Mouse (Mus musculus): ENCODE data around the gene Ccdc34.

Gene Ccdc34

GRCm38 (mm10) chr2:110179669-110180315 is 162.2 kb downstream of the Ccdc34 start:
- peak in 1 of 2 experiments; percentile 40 for DNase-seq (ENCODE audit: low spot score in 2 of 2)

DNA sequence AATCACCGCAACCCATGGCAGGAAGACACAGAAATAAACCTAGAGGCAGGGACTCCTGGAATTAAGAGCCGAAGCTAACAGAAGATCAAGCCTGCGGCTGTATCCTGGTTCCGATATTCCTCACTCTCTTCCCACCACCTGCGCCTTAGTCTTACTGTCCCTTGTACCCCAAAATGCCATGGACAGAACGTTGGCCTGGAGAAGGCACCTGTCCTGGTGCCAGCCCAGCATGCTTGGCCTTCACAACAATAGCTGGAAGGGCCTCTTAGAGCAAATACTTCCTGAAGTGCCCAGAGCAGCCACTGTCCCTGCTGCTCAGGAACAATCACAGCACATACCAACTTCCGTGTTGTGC is 162.7 kb downstream of the Ccdc34 start:
- DNase-seq (ENCODE audit: low spot score in 2 of 2): peak in 1 of 2 experiments; percentile 16

DNA sequence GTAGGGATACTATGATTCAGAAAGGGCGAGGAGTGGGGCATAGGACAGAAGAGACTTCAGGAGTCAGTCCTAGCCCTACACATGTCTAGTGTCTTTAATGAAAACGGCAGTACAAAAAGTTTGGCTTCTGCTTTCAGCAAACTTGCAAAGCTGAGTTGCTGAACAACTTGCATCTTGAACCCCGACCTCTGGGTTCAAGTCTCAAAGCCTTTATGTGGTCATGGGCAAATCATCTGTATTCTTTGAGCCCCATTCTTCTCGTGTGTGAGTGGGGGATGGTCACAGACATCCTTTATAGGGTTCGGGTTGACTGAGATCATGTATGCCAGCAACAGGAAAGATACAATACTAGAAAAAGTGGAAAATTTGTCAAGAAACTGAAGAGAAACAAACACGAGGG is 164.0 kb downstream of the Ccdc34 start:
- no peak for DNase-seq (ENCODE audit: low spot score in 2 of 2)

GRCm38 (mm10) chr2:110182248-110182647 is 164.6 kb downstream of the Ccdc34 start:
- DNase-seq (ENCODE audit: low spot score in 2 of 2): peak in 1 of 2 experiments; percentile 47

DNA sequence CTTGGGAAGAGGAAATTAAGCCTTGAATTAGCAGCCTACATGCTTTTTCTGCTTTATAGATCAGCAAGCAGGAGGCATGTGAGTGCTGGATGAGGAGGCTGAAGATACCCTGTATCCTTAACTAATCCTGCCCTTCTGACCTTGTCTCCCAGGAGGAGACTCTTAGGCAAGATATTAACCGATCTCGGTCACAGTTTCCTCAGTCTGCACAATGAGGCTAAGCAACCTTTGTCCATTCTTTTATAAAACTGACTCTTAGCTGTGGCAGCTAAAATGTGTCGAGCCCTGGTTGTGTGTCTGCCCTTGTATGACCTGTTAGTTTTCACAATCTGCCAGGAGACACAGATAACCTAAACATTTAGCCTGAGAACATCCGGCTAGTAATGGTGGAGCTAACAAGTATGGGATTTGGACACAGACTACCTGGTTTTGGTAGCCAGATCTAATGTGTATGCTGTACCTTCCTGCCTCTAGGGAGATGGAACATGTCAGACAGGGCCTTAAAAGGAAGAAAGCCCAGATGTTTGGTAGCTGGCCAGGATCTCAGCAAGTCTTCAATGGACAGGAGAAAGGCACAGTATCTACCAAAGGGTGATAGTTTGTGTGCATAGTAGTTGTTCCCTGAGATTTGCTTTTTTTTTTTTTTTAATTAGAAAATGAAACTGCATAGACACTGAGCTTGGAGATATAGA is 165.3 kb downstream of the Ccdc34 start:
- DNase-seq (ENCODE audit: low spot score in 2 of 2): no peak

GRCm38 (mm10) chr2:110184071-110184470 is 166.5 kb downstream of the Ccdc34 start:
- no peak for DNase-seq (ENCODE audit: low spot score in 2 of 2)

DNA sequence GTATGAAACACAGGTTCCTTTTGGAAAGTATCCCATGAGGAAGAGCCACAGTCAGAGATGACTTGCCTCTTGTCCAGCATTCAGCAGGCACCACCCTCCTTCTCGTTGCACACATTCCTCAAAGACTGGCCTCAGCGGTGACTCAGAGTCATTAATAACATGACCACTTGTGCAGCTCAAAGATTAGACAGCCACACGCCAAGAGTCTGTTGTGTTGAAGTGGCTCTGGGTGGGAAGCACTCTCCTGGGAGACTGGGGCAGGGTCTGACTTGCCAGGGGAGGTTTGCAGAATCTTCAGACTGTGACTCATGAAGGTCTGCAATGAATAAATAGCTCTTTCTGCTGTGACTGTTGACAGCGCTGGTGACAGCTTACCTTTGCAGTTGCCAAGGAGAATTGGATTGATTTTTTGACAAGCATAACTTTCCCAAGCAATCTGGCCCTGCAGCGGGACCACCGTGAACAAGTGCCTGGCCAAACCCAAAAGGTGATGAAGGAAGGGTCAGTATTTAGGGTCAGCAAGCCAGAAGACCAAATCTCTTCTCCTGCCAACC is 168.9 kb downstream of the Ccdc34 start:
- no peak for DNase-seq (ENCODE audit: low spot score in 2 of 2)

DNA sequence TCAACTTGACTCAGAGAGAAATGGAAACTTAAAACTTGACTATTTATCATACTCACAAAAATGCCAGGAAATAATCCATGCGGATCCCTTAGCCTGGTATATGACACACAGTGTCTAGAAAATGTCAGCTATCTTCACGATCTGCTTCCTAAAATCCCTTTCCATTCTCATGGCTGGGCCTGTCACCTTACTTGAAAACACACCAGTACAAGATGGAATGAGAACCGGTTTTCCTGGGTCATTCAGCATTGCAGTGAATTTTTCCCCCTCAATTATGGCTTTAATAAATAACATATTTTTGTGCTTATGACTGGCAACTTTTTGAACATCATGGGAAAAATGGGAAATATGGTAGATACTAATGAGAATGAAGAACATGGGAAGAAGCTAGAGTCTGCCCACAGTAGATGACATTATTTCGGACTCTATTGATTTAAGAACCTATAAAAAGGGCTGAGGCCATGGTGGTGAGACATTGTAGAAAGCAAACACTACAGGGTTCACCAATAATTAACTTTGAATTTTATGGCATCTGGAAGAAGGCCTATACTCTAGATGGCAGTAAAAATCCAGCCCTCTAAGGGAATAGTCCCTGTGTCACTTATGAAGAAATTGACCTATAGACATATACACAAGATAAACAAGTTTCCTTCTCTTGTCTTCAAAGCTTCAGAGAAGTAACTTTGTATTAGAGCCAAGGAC is 171.2 kb downstream of the Ccdc34 start:
- no peak for DNase-seq (ENCODE audit: low spot score in 2 of 2)

GRCm38 (mm10) chr2:110190416-110190815 is 172.8 kb downstream of the Ccdc34 start:
- DNase-seq (ENCODE audit: low spot score in 2 of 2): no peak

GRCm38 (mm10) chr2:110191186-110191690 is 173.6 kb downstream of the Ccdc34 start:
- no peak for DNase-seq (ENCODE audit: low spot score in 2 of 2)

- no peak for DNase-seq (ENCODE audit: low spot score in 2 of 2)
These were observed 174.5 kb downstream of the Ccdc34 start for GRCm38 (mm10) chr2:110191965-110192701.

DNA sequence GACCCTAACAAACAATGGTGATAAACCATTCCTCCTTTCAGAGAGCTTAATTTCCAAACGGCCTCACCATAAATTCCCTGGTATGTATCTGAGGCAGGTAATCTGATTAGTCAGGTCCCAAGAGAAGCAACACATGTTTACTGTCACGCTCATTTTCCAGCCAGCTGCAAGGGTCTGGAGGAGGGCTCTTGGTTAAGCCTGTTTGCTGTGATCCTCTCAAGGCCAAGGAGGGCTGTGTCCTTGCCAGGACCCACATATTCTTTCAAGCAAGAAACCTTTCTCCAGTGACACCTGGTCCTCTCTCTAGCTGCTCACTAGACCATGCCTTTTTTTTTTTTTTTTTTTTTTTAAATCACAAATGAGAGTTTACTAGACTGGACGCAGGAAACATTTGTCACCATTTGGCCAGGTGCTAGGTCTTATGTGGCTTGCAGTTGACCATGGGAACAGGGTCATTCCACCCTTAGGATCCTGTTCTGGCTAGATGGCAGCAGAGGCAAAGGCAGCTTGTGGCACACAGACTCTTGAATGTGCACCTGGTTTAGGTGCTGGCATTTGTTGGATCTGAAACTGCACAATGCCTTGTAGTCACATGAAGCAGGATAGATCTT is 175.2 kb downstream of the Ccdc34 start:
- no peak for DNase-seq (ENCODE audit: low spot score in 2 of 2)

DNA sequence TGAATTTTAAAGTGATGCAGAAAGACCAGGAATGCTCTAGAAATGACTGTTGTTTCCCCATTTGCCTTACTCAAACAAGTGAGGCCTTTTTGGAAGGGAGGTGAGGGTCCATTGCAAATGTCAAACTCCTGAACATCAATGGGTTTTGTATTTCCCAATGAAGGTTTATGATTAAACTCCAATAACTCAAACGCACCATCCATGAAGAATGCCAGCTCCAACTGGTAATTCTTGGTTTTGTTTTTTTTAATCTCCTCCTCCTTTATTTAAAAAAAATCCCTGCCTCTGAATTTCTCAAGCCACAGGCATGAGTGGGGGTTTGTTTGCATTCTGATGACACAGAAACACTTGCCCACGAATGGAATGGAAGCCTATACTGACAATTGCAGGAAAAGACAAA is 178.9 kb downstream of the Ccdc34 start:
- DNase-seq (ENCODE audit: low spot score in 2 of 2): no peak

DNA sequence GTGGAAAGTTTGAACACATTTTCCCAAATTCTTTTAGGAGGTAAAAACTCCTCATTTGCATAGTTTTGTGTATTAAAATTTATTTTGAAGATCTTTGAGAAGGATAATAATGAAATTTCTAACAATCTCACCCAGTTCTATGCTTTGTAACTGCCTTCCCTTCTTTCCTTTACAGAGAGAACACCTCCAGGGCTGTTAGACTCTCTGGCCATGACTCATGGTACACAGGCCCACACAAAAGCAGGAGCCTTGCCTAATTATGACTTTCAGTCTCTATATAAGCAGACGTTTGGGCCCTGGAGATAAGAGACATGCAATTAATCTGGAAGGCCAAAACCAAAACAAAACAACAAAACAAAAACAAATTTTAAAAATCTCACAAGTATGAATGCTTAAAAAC is 182.0 kb downstream of the Ccdc34 start:
- no peak for DNase-seq (ENCODE audit: low spot score in 2 of 2)

DNA sequence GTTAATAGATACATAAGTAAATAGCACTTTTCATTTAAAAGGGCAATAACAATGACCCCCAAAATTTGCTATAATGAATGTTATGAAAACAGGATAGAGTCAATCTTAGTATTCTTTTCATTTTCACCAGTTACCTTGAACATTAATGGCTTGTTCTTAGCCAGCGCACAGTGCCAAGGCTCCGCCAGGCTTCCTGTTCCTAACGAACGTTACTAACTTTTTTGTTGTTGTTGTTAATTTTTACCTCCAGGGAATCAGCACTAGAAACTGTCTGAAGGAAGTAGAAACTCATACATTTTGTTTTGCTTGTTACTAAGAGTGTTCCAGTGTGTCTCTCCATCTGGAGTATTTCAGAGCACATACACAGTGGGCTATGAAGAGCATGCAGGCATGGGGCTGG is 184.2 kb downstream of the Ccdc34 start:
- no peak for DNase-seq (ENCODE audit: low spot score in 2 of 2)

DNA sequence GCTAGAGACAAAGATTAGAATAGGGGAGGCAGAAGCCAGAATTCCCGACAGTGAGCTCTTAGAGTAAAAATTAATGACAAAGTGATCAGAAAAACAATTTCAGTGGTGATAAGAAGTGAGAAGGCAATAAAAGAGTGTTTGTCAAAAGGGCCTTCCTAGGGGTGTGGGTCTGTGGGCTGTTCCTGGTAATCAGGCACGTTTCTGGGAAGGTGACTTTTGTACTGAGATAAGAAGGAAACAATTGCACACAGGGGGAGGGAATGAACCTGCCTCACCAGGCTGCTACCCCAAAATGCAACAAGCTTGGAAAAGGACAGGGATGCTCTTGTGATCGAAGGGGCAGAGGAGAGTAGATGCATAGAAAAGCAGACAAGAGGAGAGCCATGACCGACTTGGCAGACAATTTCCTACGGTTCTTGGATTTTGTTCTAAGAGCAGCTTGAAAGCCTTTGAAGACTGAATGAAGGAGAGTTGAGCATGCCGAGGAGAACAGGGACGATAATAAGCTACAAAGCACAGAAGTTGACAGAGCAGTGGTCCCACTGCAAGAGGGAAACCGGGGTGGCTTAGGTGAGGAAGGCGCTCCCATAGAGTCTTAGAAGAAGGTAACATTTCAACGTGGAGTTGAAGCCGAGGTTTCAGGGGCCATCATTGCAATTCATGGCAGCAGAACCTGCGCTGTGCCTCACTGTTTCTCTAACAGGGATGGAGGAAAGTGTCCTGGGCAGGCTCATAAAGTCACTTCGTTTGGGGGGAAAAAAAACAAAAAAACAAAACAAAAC is 185.3 kb downstream of the Ccdc34 start:
- no peak for DNase-seq (ENCODE audit: low spot score in 2 of 2)

- no peak for DNase-seq (ENCODE audit: low spot score in 2 of 2)
These were observed 186.6 kb downstream of the Ccdc34 start for GRCm38 (mm10) chr2:110204169-110204568.

GRCm38 (mm10) chr2:110204705-110205318 is 187.2 kb downstream of the Ccdc34 start:
- DNase-seq (ENCODE audit: low spot score in 2 of 2): peak; percentile 55 to 70

GRCm38 (mm10) chr2:110210508-110211496 is 193.2 kb downstream of the Ccdc34 start:
- DNase-seq (ENCODE audit: low spot score in 2 of 2): no peak

Data from cerebellum, postnatal 4 days (tissue).